Mouse (Mus musculus): Measurements from ENCODE around the gene Rexo4.

DNA sequence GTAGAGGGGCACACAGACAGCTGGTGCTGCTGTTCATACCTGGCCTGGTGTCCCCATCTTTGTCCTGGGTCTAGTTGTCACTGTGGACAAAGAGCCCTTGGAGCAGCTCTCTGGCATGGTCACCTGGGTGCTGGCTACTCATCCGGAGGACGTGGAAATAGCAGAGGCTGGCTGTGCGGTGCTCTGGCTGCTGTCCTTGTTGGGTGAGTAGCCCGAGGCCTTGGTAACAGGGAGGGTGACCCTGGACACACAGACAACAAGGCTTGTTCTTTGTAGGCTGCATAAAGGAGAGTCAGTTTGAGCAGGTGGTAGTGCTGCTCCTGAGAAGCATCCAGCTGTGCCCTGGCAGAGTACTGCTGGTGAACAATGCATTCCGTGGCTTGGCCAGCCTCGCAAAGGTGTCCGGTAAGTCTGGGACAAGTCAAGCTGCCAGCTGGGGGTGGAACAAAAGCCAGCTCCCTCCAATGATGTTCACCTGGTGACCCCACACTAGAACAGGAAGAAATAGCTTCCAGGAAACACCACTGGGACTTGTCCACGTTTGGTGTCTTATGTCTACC lies 12.8 kb downstream of the Rexo4 start:
- no peak for TF ChIP-seq TCF12 (IDR thresholded peaks at IDR 0.05; ENCODE audit: low read depth, low read length)
- no peak for TF ChIP-seq MAZ (IDR thresholded peaks at IDR 0.05; ENCODE audit: low read depth, low read length)
- TF ChIP-seq NELFE (IDR thresholded peaks at IDR 0.05; ENCODE audit: low read depth, low read length) = no peak
- TF ChIP-seq POLR2AphosphoS2 (IDR thresholded peaks at IDR 0.05; ENCODE audit: low read depth, low read length) = no peak
- no peak for TF ChIP-seq MEF2A (IDR thresholded peaks at IDR 0.05; ENCODE audit: borderline replicate concordance, low read depth, low read length)
- TF ChIP-seq POLR2A (IDR thresholded peaks at IDR 0.05; ENCODE audit: low read depth, low read length) = no peak

Data from CH12.LX (cell line).